Mouse (Mus musculus): ENCODE measurements around the gene Dner. TPM values are rescaled to one million over a fixed set of nuclear protein-coding genes. Genes with fewer than 3 reads are reported as not detected.

The Dner gene
- polyA plus RNA-seq, 1 experiment from 2014 or later: 0.38 TPM

GRCm38 (mm10) chr1:84363967-84364366, 332.1 kb downstream of the Dner start, which contains the start of gene Pid1:
Pid1 (minus strand) TSS chr1:84364180.
- no peak within 1 kb of the TSS for H3K4me3 ChIP-seq (ENCODE audit: low read length)
- WGBS: 87% methylated on average over 8 of the region's 8 CpGs

GRCm38 (mm10) chr1:84362709-84363617, 333.1 kb downstream of the Dner start:
- Histone ChIP-seq H3K4me3 (ENCODE audit: low read length) (no peak overlapping the region), H3K9me3 (replicated peaks; ENCODE audit: control insufficient read depth, low read length) (no peaks in the 10 kb centered on the region), H3K36me3 (ENCODE audit: control insufficient read depth, insufficient read depth) (no peaks in the 10 kb centered on the region), H3K27ac (ENCODE audit: low read length) (no peak overlapping the region), H3K27me3 (ENCODE audit: control insufficient read depth, insufficient read depth, low read length) (no peaks in the 10 kb centered on the region), H3K4me2 (ENCODE audit: low read depth, low read length) (no peak overlapping the region), H3K9ac (ENCODE audit: low read length) (no peak overlapping the region), H3K4me1 (ENCODE audit: control insufficient read depth, insufficient read depth, low read length) (no peaks in the 10 kb centered on the region)
- 76% methylated on average over 7 of the region's 7 CpGs for WGBS
- ATAC-seq (replicated peaks; ENCODE audit: extremely low read depth, insufficient read depth, low FRiP score): no peak

More at GRCm38 (mm10) chr1:84363967-84364366, 332.1 kb downstream of the Dner start, which contains the start of gene Pid1:
- H3K4me2 ChIP-seq (ENCODE audit: low read depth, low read length): no peak within 1 kb of the TSS
- H3K4me1 ChIP-seq (ENCODE audit: control insufficient read depth, insufficient read depth, low read length): no peaks in the 10 kb centered on the region
- no peaks in the 10 kb centered on the region for H3K9me3 ChIP-seq (replicated peaks; ENCODE audit: control insufficient read depth, low read length)
- H3K9ac ChIP-seq (ENCODE audit: low read length): no peak within 1 kb of the TSS
- ATAC-seq (replicated peaks; ENCODE audit: extremely low read depth, insufficient read depth, low FRiP score): no peak
- no peaks in the 10 kb centered on the region for H3K36me3 ChIP-seq (ENCODE audit: control insufficient read depth, insufficient read depth)
- H3K27me3 ChIP-seq (ENCODE audit: control insufficient read depth, insufficient read depth, low read length): no peaks in the 10 kb centered on the region
- no peak within 1 kb of the TSS for H3K27ac ChIP-seq (ENCODE audit: low read length)

DNA sequence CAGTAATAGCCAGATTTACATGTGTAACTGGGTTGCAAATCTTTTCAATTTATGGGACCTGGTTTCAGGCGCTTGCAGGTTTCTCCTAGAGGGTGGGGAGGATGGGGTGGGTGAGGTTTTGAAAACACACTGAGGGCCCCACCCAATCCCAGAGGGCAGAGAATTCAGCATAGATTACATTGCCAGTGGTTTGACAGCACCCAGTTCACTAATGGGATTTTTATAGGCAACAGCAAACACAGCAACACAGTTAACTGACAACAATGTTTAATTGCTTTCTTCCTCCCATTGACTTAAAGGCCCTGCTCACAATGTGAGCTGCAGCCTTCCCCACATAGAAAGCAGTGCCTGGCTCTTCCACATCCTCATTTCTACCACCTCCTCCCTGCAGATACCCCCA, 333.8 kb downstream of the Dner start:
- H3K27me3 ChIP-seq (ENCODE audit: control insufficient read depth, insufficient read depth, low read length): no peaks in the 10 kb centered on the region
- H3K27ac ChIP-seq (ENCODE audit: low read length): no peak overlapping the region
- 77% methylated on average over 1 of the region's 1 CpGs for WGBS
- H3K9me3 ChIP-seq (replicated peaks; ENCODE audit: control insufficient read depth, low read length): no peaks in the 10 kb centered on the region
- H3K4me3 ChIP-seq (ENCODE audit: low read length): no peak overlapping the region
- H3K36me3 ChIP-seq (ENCODE audit: control insufficient read depth, insufficient read depth): no peaks in the 10 kb centered on the region
- H3K9ac ChIP-seq (ENCODE audit: low read length): no peak overlapping the region
- ATAC-seq (replicated peaks; ENCODE audit: extremely low read depth, insufficient read depth, low FRiP score): no peak
- H3K4me2 ChIP-seq (ENCODE audit: low read depth, low read length): no peak overlapping the region
- H3K4me1 ChIP-seq (ENCODE audit: control insufficient read depth, insufficient read depth, low read length): no peaks in the 10 kb centered on the region

DNA sequence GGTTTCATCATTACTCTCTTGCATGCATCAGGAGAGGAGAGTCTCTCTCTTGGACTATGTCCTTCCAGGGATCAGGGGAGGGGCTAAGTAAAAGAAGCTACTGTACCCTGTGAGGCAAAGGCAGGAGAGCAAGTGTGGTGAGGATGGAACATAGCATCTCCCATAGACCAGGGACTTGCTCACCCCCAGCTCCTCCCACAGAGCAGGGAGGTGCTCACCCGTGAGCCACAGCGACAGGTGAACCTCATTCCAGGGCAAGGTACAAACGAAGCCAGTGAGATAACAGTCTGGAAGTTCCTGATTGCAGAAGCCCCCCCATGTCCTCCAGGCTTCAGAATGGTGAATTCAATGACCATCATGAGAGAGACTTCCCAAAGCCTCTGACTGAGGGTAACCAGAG, 334.6 kb downstream of the Dner start:
- Histone ChIP-seq H3K4me1 (ENCODE audit: control insufficient read depth, insufficient read depth, low read length) (no peaks in the 10 kb centered on the region), H3K9me3 (replicated peaks; ENCODE audit: control insufficient read depth, low read length) (no peaks in the 10 kb centered on the region), H3K27ac (ENCODE audit: low read length) (no peak overlapping the region), H3K27me3 (ENCODE audit: control insufficient read depth, insufficient read depth, low read length) (no peaks in the 10 kb centered on the region), H3K4me3 (ENCODE audit: low read length) (no peak overlapping the region), H3K36me3 (ENCODE audit: control insufficient read depth, insufficient read depth) (no peaks in the 10 kb centered on the region), H3K4me2 (ENCODE audit: low read depth, low read length) (no peak overlapping the region), H3K9ac (ENCODE audit: low read length) (no peak overlapping the region)
- no peak for ATAC-seq (replicated peaks; ENCODE audit: extremely low read depth, insufficient read depth, low FRiP score)
- WGBS: 53% methylated on average over 3 of the region's 3 CpGs

DNA sequence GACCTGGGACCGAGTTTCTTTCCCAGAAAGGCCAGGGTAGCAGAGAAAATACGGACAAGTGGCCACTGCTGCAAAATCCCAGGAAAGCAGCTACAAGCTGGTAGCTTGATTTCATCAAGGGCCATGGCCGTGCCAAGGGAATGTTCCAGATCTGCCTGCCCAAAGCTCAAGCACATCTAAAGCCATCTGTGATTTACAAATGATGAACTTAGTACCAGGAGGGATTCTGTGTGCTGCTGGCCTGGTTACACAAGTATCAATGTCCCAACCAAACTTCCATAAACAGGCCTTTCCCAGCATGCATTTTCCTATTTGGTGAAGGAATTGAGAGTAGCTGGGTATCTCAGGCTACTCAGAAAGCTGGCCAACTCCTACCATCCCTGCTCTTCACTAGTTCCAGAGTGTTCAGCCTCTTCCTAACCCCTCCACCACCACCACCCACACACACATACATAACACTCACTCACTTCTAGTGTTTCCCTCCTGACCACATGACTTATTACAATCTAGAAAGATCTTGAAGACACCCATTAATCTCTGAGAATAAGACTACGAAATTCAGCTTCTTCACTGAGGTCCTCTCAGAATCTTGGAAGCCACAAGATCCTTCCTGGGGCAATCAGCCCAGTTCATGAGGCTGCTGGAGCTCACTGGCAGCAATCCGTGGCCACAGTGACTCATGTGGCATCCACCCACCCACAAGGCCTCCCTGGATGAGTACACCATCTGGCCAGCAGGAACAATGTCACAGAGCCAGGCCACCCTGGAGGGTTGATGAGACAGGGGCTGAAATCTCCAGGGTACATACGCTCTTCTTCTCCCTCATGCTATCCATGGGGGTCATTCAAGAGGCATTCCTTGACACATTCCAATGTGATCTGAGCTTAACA, 336.2 kb downstream of the Dner start:
- 70% methylated on average over 6 of the region's 6 CpGs for WGBS
- Histone ChIP-seq H3K4me1 (ENCODE audit: control insufficient read depth, insufficient read depth, low read length) (no peaks in the 10 kb centered on the region), H3K4me2 (ENCODE audit: low read depth, low read length) (no peak overlapping the region), H3K9me3 (replicated peaks; ENCODE audit: control insufficient read depth, low read length) (no peaks in the 10 kb centered on the region), H3K27ac (ENCODE audit: low read length) (no peak overlapping the region), H3K9ac (ENCODE audit: low read length) (no peak overlapping the region), H3K27me3 (ENCODE audit: control insufficient read depth, insufficient read depth, low read length) (no peaks in the 10 kb centered on the region), H3K36me3 (ENCODE audit: control insufficient read depth, insufficient read depth) (no peaks in the 10 kb centered on the region), H3K4me3 (ENCODE audit: low read length) (no peak overlapping the region)
- ATAC-seq (replicated peaks; ENCODE audit: extremely low read depth, insufficient read depth, low FRiP score): no peak

GRCm38 (mm10) chr1:84357216-84357615, 338.8 kb downstream of the Dner start:
- Histone ChIP-seq H3K4me1 (ENCODE audit: control insufficient read depth, insufficient read depth, low read length) (no peaks in the 10 kb centered on the region), H3K4me2 (ENCODE audit: low read depth, low read length) (no peak overlapping the region), H3K9me3 (replicated peaks; ENCODE audit: control insufficient read depth, low read length) (no peaks in the 10 kb centered on the region), H3K9ac (ENCODE audit: low read length) (no peak overlapping the region), H3K36me3 (ENCODE audit: control insufficient read depth, insufficient read depth) (no peaks in the 10 kb centered on the region), H3K27ac (ENCODE audit: low read length) (no peak overlapping the region), H3K4me3 (ENCODE audit: low read length) (no peak overlapping the region), H3K27me3 (ENCODE audit: control insufficient read depth, insufficient read depth, low read length) (no peaks in the 10 kb centered on the region)
- 83% methylated on average over 5 of the region's 5 CpGs for WGBS
- ATAC-seq (replicated peaks; ENCODE audit: extremely low read depth, insufficient read depth, low FRiP score): no peak

- 87% methylated on average over 2 of the region's 2 CpGs for WGBS
- Histone ChIP-seq H3K27ac (ENCODE audit: low read length) (no peak overlapping the region), H3K4me2 (ENCODE audit: low read depth, low read length) (no peak overlapping the region), H3K27me3 (ENCODE audit: control insufficient read depth, insufficient read depth, low read length) (no peaks in the 10 kb centered on the region), H3K4me3 (ENCODE audit: low read length) (no peak overlapping the region), H3K9ac (ENCODE audit: low read length) (no peak overlapping the region), H3K4me1 (ENCODE audit: control insufficient read depth, insufficient read depth, low read length) (no peaks in the 10 kb centered on the region), H3K36me3 (ENCODE audit: control insufficient read depth, insufficient read depth) (no peaks in the 10 kb centered on the region), H3K9me3 (replicated peaks; ENCODE audit: control insufficient read depth, low read length) (no peaks in the 10 kb centered on the region)
- ATAC-seq (replicated peaks; ENCODE audit: extremely low read depth, insufficient read depth, low FRiP score): no peak
Measured at GRCm38 (mm10) chr1:84350262-84350661, 345.8 kb downstream of the Dner start.

DNA sequence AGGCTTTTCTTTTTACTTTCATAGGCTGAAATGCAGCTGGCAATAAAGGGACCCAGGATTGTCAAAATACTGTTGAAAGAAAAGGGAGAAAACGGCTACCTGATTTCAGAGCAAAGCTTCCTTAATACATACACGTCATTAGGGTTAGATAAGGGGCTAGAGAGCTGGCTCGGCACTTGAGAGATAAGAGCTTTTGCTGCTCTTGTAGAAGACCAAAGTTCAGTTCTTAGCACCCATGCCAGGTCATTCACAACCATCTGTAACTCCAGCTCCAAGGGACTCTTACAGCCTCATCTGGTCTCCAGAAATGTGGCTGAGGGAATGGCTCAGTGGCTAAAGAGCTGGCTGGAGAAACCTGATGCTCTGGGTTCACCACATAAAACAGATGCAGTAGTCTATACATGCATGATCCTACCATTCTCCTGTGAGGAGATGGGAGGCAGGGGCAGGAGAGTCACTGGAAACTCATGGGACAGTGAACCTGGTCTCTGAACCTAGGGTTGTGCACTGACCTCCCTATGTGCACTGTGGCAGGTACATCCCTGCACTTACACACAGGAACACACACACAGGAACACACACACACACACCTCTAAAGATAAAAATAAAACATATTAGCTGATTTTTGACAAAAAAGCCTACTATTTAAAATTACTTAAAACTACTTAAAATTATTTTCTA, 348.1 kb downstream of the Dner start:
- ATAC-seq (replicated peaks; ENCODE audit: extremely low read depth, insufficient read depth, low FRiP score): no peak
- no peak overlapping the region for H3K27ac ChIP-seq (ENCODE audit: low read length)
- H3K4me3 ChIP-seq (ENCODE audit: low read length): no peak overlapping the region

More for the DNA sequence above, 348.1 kb downstream of the Dner start:
- Histone ChIP-seq H3K4me2 (ENCODE audit: low read depth, low read length) (no peak overlapping the region), H3K9me3 (replicated peaks; ENCODE audit: control insufficient read depth, low read length) (no peaks in the 10 kb centered on the region), H3K9ac (ENCODE audit: low read length) (no peak overlapping the region), H3K36me3 (ENCODE audit: control insufficient read depth, insufficient read depth) (no peaks in the 10 kb centered on the region), H3K27me3 (ENCODE audit: control insufficient read depth, insufficient read depth, low read length) (no peaks in the 10 kb centered on the region), H3K4me1 (ENCODE audit: control insufficient read depth, insufficient read depth, low read length) (no peaks in the 10 kb centered on the region)
- WGBS: 20% methylated on average over 3 of the region's 3 CpGs

Measured in heart, embryonic 16.5 days (tissue).